Mouse (Mus musculus): ENCODE results near the gene Gm11168.
"Not testable (repeated sequence)": the region's sequence is repeated elsewhere in the genome, so short reads cannot be mapped to it uniquely, and the experiment has no call there.

Gene Gm11168

DNA sequence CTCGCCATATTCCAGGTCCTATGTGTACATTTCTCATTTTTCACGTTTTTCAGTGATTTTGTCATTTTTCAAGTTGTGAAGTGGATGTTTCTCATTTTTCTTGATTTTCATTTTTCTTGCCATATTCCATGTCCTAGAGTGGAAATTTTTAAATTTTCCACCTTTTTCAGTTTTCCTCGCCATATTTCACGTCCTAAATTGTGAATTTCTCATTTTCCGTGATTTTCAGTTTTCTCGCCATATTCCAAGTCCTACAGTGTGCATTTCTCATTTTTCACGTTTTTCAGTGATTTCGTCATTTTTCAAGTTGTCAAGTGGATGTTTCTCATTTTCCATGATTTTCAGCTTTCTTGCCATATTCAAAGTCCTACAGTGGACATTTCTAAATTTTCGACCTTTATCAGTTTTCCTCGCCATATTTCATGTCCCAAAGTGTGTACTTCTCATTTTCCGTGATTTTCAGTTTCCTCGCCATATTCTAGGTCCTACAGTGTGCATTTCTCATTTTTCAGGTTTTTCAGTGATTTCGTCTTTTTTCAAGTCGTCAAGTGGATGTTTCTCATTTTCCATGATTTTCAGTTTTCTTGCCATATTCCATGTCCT, at the start of gene Gm11168:
Gene Gm11168, plus strand, starts transcription at position 553 of the 603 bp plus-strand sequence.
- DNase-seq (ENCODE audit: low spot score), result not testable (repeated sequence)

DNA sequence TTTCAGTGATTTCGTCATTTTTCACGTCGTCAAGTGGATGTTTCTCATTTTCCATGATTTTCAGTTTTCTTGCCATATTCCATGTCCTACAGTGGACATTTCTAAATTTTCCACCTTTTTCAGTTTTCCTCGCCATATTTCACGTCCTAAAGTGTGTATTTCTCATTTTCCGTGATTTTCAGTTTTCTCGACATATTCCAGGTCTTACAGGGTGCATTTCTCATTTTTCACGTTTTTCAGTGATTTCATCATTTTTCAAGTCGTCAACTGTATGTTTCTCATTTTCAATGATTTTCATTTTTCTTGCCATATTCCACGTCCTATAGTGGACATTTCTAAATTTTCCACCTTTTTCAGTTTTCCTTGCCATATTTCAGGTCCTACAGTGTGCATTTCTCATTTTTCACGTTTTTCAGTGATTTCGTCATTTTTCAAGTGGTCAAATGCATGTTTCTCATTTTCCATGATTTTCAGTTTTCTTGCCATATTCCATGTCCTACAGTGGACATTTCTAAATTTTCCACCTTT, 2.6 kb upstream of the Gm11168 start, which contains the start of gene Gm10722:
Gene Gm10722, plus strand, starts transcription at position 478 of the 528 bp plus-strand sequence.
- peak; percentile 60 for DNase-seq (ENCODE audit: low spot score)

GRCm38 (mm10) chr9:3001006-3001405, 2.1 kb upstream of the Gm11168 start:
- not testable (repeated sequence) for DNase-seq (ENCODE audit: low spot score)

DNA sequence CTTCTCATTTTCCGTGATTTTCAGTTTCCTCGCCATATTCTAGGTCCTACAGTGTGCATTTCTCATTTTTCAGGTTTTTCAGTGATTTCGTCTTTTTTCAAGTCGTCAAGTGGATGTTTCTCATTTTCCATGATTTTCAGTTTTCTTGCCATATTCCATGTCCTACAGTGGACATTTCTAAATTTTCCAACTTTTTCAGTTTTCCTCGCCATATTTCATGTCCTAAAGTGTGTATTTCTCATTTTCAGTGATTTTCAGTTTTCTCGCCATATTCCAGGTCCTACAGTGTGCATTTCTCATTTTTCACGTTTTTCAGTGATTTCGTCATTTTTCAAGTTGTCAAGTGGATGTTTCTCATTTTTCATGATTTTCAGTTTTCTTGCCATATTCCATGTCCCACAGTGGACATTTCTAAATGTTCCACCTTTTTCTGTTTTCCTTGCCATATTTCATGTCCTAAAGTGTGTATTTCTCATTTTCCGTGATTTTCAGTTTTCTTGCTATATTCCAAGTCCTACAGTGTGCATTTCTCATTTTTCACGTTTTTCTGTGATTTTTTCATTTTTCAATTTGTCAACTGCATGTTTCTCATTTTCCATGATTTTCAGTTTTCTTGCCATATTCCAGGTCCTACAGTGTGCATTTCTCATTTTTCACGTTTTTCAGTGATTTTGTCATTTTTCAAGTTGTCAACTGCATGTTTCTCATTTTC, 1.0 kb upstream of the Gm11168 start:
- DNase-seq (ENCODE audit: low spot score), result peak; percentile 55

GRCm38 (mm10) chr9:3006179-3006578, 3.0 kb downstream of the Gm11168 start:
- DNase-seq (ENCODE audit: low spot score), result not testable (repeated sequence)

DNA sequence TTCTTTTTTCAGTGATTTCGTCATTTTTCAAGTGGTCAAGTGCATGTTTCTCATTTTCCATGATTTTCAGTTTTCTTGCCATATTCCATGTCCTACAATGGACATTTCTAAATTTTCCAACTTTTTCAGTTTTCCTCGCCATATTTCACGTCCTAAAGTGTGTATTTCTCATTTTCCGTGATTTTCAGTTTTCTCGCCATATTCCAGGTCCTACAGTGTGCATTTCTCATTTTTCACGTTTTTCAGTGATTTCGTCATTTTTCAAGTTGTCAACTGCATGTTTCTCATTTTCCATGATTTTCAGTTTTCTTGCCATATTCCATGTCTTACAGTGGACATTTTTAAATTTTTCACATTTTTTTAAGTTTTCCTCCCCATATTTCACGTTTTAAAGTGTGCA, 3.5 kb downstream of the Gm11168 start:
- DNase-seq (ENCODE audit: low spot score), result not testable (repeated sequence)

DNA sequence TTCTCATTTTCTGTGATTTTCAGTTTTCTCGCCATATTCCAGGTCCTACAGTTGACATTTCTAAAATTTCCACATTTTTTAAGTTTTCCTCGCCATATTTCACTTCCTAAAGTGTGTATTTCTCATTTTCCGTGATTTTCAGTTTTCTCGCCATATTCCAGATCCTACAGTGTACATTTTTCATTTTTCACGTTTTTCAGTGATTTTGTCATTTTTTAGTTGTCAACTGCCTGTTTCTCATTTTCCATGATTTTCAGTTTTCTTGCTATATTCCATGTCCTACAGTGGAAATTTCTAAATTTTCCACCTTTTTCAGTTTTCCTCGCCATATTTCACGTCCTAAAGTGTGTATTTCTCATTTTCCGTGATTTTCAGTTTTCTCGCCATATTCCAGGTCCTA, 4.1 kb downstream of the Gm11168 start:
- peak; percentile 33 for DNase-seq (ENCODE audit: low spot score)

DNA sequence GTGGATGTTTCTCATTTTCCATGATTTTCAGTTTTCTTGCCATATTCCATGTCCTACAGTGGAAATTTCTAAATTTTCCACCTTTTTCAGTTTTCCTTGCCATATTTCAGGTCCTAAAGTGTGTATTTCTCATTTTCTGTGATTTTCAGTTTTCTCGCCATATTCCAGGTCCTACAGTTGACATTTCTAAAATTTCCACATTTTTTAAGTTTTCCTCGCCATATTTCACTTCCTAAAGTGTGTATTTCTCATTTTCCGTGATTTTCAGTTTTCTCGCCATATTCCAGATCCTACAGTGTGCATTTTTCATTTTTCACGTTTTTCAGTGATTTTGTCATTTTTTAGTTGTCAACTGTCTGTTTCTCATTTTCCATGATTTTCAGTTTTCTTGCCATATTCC, 6.2 kb downstream of the Gm11168 start:
- DNase-seq (ENCODE audit: low spot score), result not testable (repeated sequence)

- not testable (repeated sequence) for DNase-seq (ENCODE audit: low spot score)
Measured at GRCm38 (mm10) chr9:3012054-3012621, 9.0 kb downstream of the Gm11168 start.

- not testable (repeated sequence) for DNase-seq (ENCODE audit: low spot score)
Measured at GRCm38 (mm10) chr9:3012733-3013279, 9.7 kb downstream of the Gm11168 start, which contains the start of gene Gm10721. TSS of gene Gm10721 (plus strand) at chr9:3013140.

DNA sequence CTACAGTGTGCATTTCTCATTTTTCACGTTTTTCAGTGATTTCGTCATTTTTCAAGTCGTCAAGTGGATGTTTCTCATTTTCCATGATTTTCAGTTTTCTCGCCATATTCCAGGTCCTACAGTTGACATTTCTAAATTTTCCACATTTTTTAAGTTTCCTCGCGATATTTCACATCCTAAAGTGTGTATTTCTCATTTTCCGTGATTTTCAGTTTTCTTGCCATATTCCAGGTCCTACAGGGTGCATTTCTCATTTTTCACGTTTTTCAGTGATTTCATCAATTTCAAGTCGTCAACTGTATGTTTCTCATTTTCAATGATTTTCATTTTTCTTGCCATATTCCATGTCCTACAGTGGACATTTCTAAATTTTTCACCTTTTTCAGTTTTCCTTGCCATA, 12.2 kb downstream of the Gm11168 start, which contains the start of gene Gm10720:
Gene Gm10720, plus strand, starts transcription at position 301 of the 400 bp plus-strand sequence.
- DNase-seq (ENCODE audit: low spot score), result not testable (repeated sequence)

- DNase-seq (ENCODE audit: low spot score), result not testable (repeated sequence)
Measured at GRCm38 (mm10) chr9:3015896-3016295, 12.8 kb downstream of the Gm11168 start.

- DNase-seq (ENCODE audit: low spot score), result not testable (repeated sequence)
Measured at GRCm38 (mm10) chr9:3017108-3017507, 14.0 kb downstream of the Gm11168 start, which contains the start of gene Gm10719. TSS of gene Gm10719 (plus strand) at chr9:3017408.

GRCm38 (mm10) chr9:3018944-3019343, 15.8 kb downstream of the Gm11168 start:
- DNase-seq (ENCODE audit: low spot score), result not testable (repeated sequence)

- DNase-seq (ENCODE audit: low spot score), result not testable (repeated sequence)
Measured at GRCm38 (mm10) chr9:3019835-3020727, 16.9 kb downstream of the Gm11168 start.

DNA sequence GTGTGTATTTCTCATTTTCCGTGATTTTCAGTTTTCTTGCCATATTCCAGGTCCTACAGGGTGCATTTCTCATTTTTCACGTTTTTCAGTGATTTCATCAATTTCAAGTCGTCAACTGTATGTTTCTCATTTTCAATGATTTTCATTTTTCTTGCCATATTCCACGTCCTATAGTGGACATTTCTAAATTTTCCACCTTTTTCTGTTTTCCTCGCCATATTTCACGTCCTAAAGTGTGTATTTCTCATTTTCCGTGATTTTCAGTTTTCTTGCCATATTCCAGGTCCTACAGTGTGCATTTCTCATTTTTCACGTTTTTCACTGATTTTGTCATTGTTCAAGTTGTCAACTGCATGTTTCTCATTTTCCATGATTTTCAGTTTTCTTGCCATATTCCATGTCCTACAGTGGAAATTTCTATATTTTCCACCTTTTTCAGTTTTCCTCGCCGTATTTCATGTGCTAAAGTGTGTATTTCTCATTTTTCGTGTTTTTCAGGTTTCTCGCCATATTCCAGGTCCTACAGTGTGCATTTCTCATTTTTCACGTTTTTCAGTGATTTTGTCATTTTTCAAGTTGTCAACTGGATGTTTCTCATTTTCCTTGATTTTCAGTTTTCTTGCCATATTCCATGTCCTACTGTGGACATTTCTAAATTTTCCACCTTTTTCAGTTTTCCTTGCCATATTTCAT, 19.3 kb downstream of the Gm11168 start:
- DNase-seq (ENCODE audit: low spot score), result peak; percentile 37

DNA sequence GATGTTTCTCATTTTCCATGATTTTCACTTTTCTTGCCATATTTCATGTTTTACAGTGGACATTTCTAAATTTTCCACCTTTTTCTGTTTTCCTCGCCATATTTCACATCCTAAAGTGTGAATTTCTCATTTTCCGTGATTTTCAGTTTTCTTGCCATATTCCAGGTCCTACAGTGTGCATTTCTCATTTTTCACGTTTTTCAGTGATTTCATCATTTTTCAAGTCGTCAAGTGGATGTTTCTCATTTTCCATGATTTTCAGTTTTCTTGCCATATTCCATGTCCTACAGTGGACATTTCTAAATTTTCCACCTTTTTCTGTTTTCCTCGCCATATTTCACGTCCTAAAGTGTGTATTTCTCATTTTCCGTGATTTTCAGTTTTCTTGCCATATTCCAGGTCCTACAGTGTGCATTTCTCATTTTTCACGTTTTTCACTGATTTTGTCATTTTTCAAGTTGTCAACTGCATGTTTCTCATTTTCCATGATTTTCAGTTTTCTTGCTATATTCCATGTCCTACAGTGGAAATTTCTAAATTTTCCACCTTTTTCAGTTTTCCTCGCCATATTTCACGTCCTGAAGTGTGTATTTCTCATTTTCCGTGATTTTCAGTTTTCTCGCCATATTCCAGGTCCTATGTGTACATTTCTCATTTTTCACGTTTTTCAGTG, 20.3 kb downstream of the Gm11168 start, which contains the start of gene Gm10718:
Gene Gm10718, plus strand, starts transcription at position 236 of the 673 bp plus-strand sequence.
- DNase-seq (ENCODE audit: low spot score), result not testable (repeated sequence)

GRCm38 (mm10) chr9:3023985-3024648, 21.0 kb downstream of the Gm11168 start:
- not testable (repeated sequence) for DNase-seq (ENCODE audit: low spot score)

- DNase-seq (ENCODE audit: low spot score), result not testable (repeated sequence)
Measured at GRCm38 (mm10) chr9:3024912-3025467, 21.8 kb downstream of the Gm11168 start, which contains the start of gene Gm10717. TSS of gene Gm10717 (plus strand) at chr9:3025417.
